8 mouse cellular contexts compared by ENCODE assay signal in genomic region chr3:105392611-105393514, GRCm38 (mm10). TPM values are rescaled to one million over a fixed set of nuclear protein-coding genes. Genes with fewer than 3 reads are reported as not detected.
DNase-seq lines count a peak whose midpoint lies in the region; ATAC-seq lines count a peak whose summit lies in the region.

No protein-coding gene starts in this region.

- WGBS in forebrain, embryonic 13.5 days: 32% methylated on average over 8 of the region's 8 CpGs
- WGBS in forebrain, embryonic 10.5 days: 65% methylated on average over 8 of the region's 8 CpGs
- WGBS in heart, embryonic 16.5 days: 29% methylated on average over 8 of the region's 8 CpGs
- WGBS in lung, embryonic 16.5 days: 25% methylated on average over 8 of the region's 8 CpGs

- no peak overlapping the region for H3K4me3 ChIP-seq in forebrain, embryonic 13.5 days
- no peak overlapping the region for H3K4me3 ChIP-seq in forebrain, embryonic 10.5 days
- no peak overlapping the region for H3K4me3 ChIP-seq in heart, embryonic 16.5 days (ENCODE audit: low read length)
- no peak overlapping the region for H3K4me3 ChIP-seq in lung, embryonic 16.5 days (ENCODE audit: low read length)

- H3K9ac ChIP-seq in forebrain, embryonic 13.5 days: no peak overlapping the region
- H3K9ac ChIP-seq in heart, embryonic 16.5 days (ENCODE audit: low read length): no peak overlapping the region
- no peak overlapping the region for H3K9ac ChIP-seq in lung, embryonic 16.5 days (ENCODE audit: low read length)

- no peaks in the 10 kb centered on the region for H3K9me3 ChIP-seq in forebrain, embryonic 13.5 days (replicated peaks)
- H3K9me3 ChIP-seq in forebrain, embryonic 10.5 days: no peaks in the 10 kb centered on the region
- no peaks in the 10 kb centered on the region for H3K9me3 ChIP-seq in heart, embryonic 16.5 days (replicated peaks; ENCODE audit: control insufficient read depth, low read length)
- no peaks in the 10 kb centered on the region for H3K9me3 ChIP-seq in lung, embryonic 16.5 days (ENCODE audit: control insufficient read depth, low read length)

- no peak for DNase-seq in forebrain, embryonic 10.5 days (ENCODE audit: extremely low spot score, low spot score)
- peak; percentile 13 to 49 for DNase-seq in urinary bladder, adult 18-20 months (ENCODE audit: low spot score in 2 of 2)
- no peak for DNase-seq in urinary bladder, postnatal 10 days (ENCODE audit: low spot score)
- peak; percentile 36 for DNase-seq in skeletal muscle tissue, adult 2 months (ENCODE audit: low read depth, low spot score)
- no peak for DNase-seq in B cell, adult 2 months

- peaks cover 14% of the 10 kb centered on the region for H3K4me1 ChIP-seq in forebrain, embryonic 13.5 days
- H3K4me1 ChIP-seq in forebrain, embryonic 10.5 days: peaks cover 4% of the 10 kb centered on the region; the same call in 1 of the 2 replicates
- H3K4me1 ChIP-seq in heart, embryonic 16.5 days (ENCODE audit: control insufficient read depth, insufficient read depth, low read length): peaks cover 3% of the 10 kb centered on the region
- H3K4me1 ChIP-seq in lung, embryonic 16.5 days (replicated peaks; ENCODE audit: control insufficient read depth, insufficient read depth, low read length): peaks cover 3% of the 10 kb centered on the region

- no peak overlapping the region for H3K27ac ChIP-seq in forebrain, embryonic 13.5 days
- H3K27ac ChIP-seq in forebrain, embryonic 10.5 days: no peak overlapping the region
- 0 out of 2 replicates have a peak overlapping the region, but pooled peaks have one; percentile 16 for H3K27ac ChIP-seq in heart, embryonic 16.5 days (ENCODE audit: low read length)
- H3K27ac ChIP-seq in lung, embryonic 16.5 days (ENCODE audit: low read length): peak overlapping the region; percentile 42; the same call in 1 of the 2 replicates

- 0 out of 2 replicates have a peak, but pooled peaks cover 2% of the 10 kb centered on the region for H3K27me3 ChIP-seq in forebrain, embryonic 13.5 days
- H3K27me3 ChIP-seq in forebrain, embryonic 10.5 days (ENCODE audit: poor library complexity, severe bottlenecking): no peaks in the 10 kb centered on the region
- no peaks in the 10 kb centered on the region for H3K27me3 ChIP-seq in heart, embryonic 16.5 days (ENCODE audit: control insufficient read depth, insufficient read depth, low read length)
- H3K27me3 ChIP-seq in lung, embryonic 16.5 days (ENCODE audit: control insufficient read depth, insufficient read depth, low read depth, low read length): no peaks in the 10 kb centered on the region

- no peak overlapping the region for H3K4me2 ChIP-seq in forebrain, embryonic 13.5 days
- no peak overlapping the region for H3K4me2 ChIP-seq in heart, embryonic 16.5 days (ENCODE audit: low read depth, low read length)
- no peak overlapping the region for H3K4me2 ChIP-seq in lung, embryonic 16.5 days (ENCODE audit: low read depth, low read length)

- 0 out of 2 replicates have a peak, but pooled peaks have one; percentile 45 for ATAC-seq in forebrain, embryonic 13.5 days
- 0 out of 2 replicates have a peak, but pooled peaks have one; percentile 49 for ATAC-seq in heart, embryonic 16.5 days (replicated peaks; ENCODE audit: extremely low read depth, insufficient read depth, low FRiP score)
- ATAC-seq in lung, embryonic 16.5 days (ENCODE audit: low read depth): peak; percentile 91

- no peaks in the 10 kb centered on the region for H3K36me3 ChIP-seq in forebrain, embryonic 13.5 days (ENCODE audit: poor library complexity, severe bottlenecking)
- no peaks in the 10 kb centered on the region for H3K36me3 ChIP-seq in forebrain, embryonic 10.5 days (replicated peaks)
- no peaks in the 10 kb centered on the region for H3K36me3 ChIP-seq in heart, embryonic 16.5 days (ENCODE audit: control insufficient read depth, insufficient read depth)
- no peaks in the 10 kb centered on the region for H3K36me3 ChIP-seq in lung, embryonic 16.5 days (ENCODE audit: control insufficient read depth, insufficient read depth, low read length)

RNA-seq across cellular contexts. Expression of gene Kcnd3, which starts 59.3 kb away (rescaled TPM):
- polyA plus RNA-seq in forebrain, embryonic 13.5 days (2015; fragmentation: Nextera tagmentation; extraction: Ambion mirVana): 5.3 and 5.6 TPM in 2 replicates
- 0.21 and 0.31 TPM in 2 replicates for polyA plus RNA-seq in forebrain, embryonic 10.5 days (2016; fragmentation: Nextera tagmentation; extraction: Ambion mirVana)
- 0.51 and 0.62 TPM in 2 replicates for polyA plus RNA-seq in heart, embryonic 16.5 days (2015; fragmentation: Nextera tagmentation; extraction: Ambion mirVana)
- 0.21 and 0.26 TPM in 2 replicates for polyA plus RNA-seq in lung, embryonic 16.5 days (2015; fragmentation: Nextera tagmentation; extraction: Ambion mirVana)

Comparison
In these comparisons a context has a peak if more than half of its experiments do, and no peak if none do; other contexts are left out.
1. DNase-seq: peak in urinary bladder, adult 18-20 months (2 of 2) and skeletal muscle tissue, adult 2 months (single experiment); none in forebrain, embryonic 10.5 days (single experiment), urinary bladder, postnatal 10 days (single experiment) and B cell, adult 2 months (0 of 2).
2. H3K27ac ChIP-seq: peak in heart, embryonic 16.5 days (single experiment) and lung, embryonic 16.5 days (single experiment); none in forebrain, embryonic 13.5 days (single experiment) and forebrain, embryonic 10.5 days (single experiment).
3. Peak in every context shown above with its lines, with median percentiles within 50 percentile points of each other: ATAC-seq.